Mouse (Mus musculus) CH12.LX (cell line): ENCODE data around the gene Rusc2.

Experiments
- CHD1 ChIP-seq: IDR thresholded peaks from 2 replicates; pipeline ENCODE4 v1.6.1; 2012; ENCODE audit warnings: low read depth, low read length, improper control_type of control experiment, inconsistent platforms
- CTCF ChIP-seq, 2 experiments: IDR thresholded peaks in 1 of 2; conservative IDR thresholded peaks in 1 of 2; 2 replicates each; pipeline ENCODE4 v1.5.1; 2011 to 2012; ENCODE audit warnings: low read depth in 2 of 2, low read length in 2 of 2, improper control_type of control experiment in 1 of 2, inconsistent platforms in 1 of 2, mild to moderate bottlenecking in 1 of 2, moderate library complexity in 1 of 2
- EP300 ChIP-seq: IDR thresholded peaks from 2 replicates; pipeline ENCODE4 v1.6.1; 2011; ENCODE audit warnings: low read length, improper control_type of control experiment
- KAT2A ChIP-seq: IDR thresholded peaks from 2 replicates; pipeline ENCODE4 v1.6.1; 2012; ENCODE audit warnings: low read length, improper control_type of control experiment, inconsistent platforms; ENCODE audit not compliant: insufficient replicate concordance
- MAX ChIP-seq: IDR thresholded peaks from 2 replicates; pipeline ENCODE4 v1.6.1; 2011; ENCODE audit warnings: low read length, improper control_type of control experiment
- MYC ChIP-seq: IDR thresholded peaks from 2 replicates; pipeline ENCODE4 v1.6.1; 2011; ENCODE audit warnings: low read depth, mild to moderate bottlenecking, improper control_type of control experiment, low read length
- ZC3H11A ChIP-seq: IDR thresholded peaks from 2 replicates; pipeline ENCODE4 v1.6.1; 2012; ENCODE audit warnings: low read depth, mild to moderate bottlenecking, inconsistent platforms, low read length, improper control_type of control experiment

DNA sequence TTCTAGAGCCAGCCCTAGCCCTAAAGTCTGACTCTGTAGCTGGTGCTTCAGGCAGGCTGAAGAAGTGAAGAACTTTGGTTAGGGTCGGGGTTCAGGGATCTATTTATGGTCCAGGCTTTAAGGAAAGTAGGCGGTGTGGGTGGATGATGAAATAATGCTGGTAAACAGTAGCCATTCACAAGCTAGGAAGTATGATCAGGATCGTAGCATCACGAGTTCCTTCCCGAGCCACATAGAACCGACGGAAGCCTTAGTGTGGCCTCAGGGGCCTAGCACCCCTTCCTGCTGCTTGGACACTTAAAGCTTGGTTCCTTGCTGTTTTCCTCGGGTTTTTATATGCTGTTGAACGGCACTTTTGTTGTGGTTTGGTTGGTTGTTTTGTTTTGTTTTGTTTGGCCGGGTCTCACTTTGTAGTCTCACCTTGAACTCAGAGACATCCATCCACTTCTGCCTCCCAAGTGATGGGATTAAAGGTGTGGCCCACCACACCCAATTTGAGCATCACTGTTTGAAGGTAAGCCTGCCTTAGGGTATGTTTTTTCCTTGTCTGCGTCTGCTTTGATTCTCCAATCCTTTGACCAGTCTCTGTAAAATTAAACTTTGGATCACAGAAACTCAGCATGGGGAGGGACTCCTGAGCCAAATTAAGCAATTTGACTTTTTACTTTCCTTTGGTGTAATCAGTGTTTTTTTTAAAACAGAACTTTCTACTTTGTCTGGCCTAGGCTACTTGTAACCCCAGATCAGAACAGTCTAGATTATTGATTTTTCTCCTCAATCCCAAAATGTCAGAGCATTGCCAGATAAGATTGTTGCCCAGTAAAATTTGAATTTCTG is 1.7 kb downstream of the Rusc2 start:
- TF ChIP-seq CTCF (conservative IDR thresholded peaks at IDR 0.05 in 1 of 2, IDR thresholded peaks at IDR 0.05 in 1 of 2; ENCODE audit: low read depth in 2 of 2, low read length in 2 of 2) (no peak), MAX (no peak), EP300 (no peak), CHD1 (no peak), ZC3H11A (no peak), MYC (no peak), KAT2A (no peak)
